Mouse (Mus musculus): Measurements from ENCODE around the gene Nudt13. TPM values are rescaled to one million over a fixed set of nuclear protein-coding genes. Genes with fewer than 3 reads are reported as not detected.

Gene Nudt13
- 10 to 100 TPM; 21.2 to 27.0 TPM for total RNA-seq (2021)
- long read RNA-seq, partial matches to known transcripts = 0 of 8 reads
- long read RNA-seq, other reads (novel, unspliced or antisense) = 7 of 8 reads

- peak; percentile 87 to 93 for DNase-seq (ENCODE audit: low spot score in 2 of 2)
Measured at GRCm38 (mm10) chr14:20294117-20294892, at the start of gene Nudt13. Nudt13 (plus strand) TSS chr14:20294697.

- no peak for DNase-seq (ENCODE audit: low spot score in 2 of 2)
Measured at GRCm38 (mm10) chr14:20245318-20245717, 49.2 kb upstream of the Nudt13 start.

- DNase-seq (ENCODE audit: low spot score in 2 of 2) = no peak
Measured at GRCm38 (mm10) chr14:20245861-20246260, 48.6 kb upstream of the Nudt13 start.

GRCm38 (mm10) chr14:20246811-20247266 is 47.7 kb upstream of the Nudt13 start:
- no peak for DNase-seq (ENCODE audit: low spot score in 2 of 2)

- DNase-seq (ENCODE audit: low spot score in 2 of 2) = no peak
Measured at GRCm38 (mm10) chr14:20248001-20248400, 46.5 kb upstream of the Nudt13 start.

- DNase-seq (ENCODE audit: low spot score in 2 of 2) = peak; percentile 26 to 52
Measured at GRCm38 (mm10) chr14:20250237-20251171, 44.0 kb upstream of the Nudt13 start.

- peak; percentile 69 to 88 for DNase-seq (ENCODE audit: low spot score in 2 of 2)
Measured at GRCm38 (mm10) chr14:20258185-20259113, 36.0 kb upstream of the Nudt13 start.

GRCm38 (mm10) chr14:20262346-20262745 is 32.2 kb upstream of the Nudt13 start:
- DNase-seq (ENCODE audit: low spot score in 2 of 2) = no peak

GRCm38 (mm10) chr14:20268421-20268820 is 26.1 kb upstream of the Nudt13 start:
- peak; percentile 45 to 78 for DNase-seq (ENCODE audit: low spot score in 2 of 2)

GRCm38 (mm10) chr14:20269082-20269809 is 25.3 kb upstream of the Nudt13 start, which contains the start of gene Kcnk16:
Kcnk16 (minus strand) TSS chr14:20269199.
- DNase-seq (ENCODE audit: low spot score in 2 of 2) = no peak

GRCm38 (mm10) chr14:20291391-20291790 is 3.1 kb upstream of the Nudt13 start:
- DNase-seq (ENCODE audit: low spot score in 2 of 2) = no peak

- DNase-seq (ENCODE audit: low spot score in 2 of 2) = peak in 1 of 2 experiments; percentile 16
Measured at GRCm38 (mm10) chr14:20294947-20295346, 450 bp downstream of the Nudt13 start.

- no peak for DNase-seq (ENCODE audit: low spot score in 2 of 2)
Measured at GRCm38 (mm10) chr14:20297616-20298015, 3.1 kb downstream of the Nudt13 start.

- DNase-seq (ENCODE audit: low spot score in 2 of 2) = peak in 1 of 2 experiments; percentile 25
Measured at GRCm38 (mm10) chr14:20298131-20298530, 3.6 kb downstream of the Nudt13 start.

GRCm38 (mm10) chr14:20305085-20305484 is 10.6 kb downstream of the Nudt13 start:
- peak in 1 of 2 experiments; percentile 22 for DNase-seq (ENCODE audit: low spot score in 2 of 2)

- DNase-seq (ENCODE audit: low spot score in 2 of 2) = no peak
Measured at GRCm38 (mm10) chr14:20315137-20315536, 20.6 kb downstream of the Nudt13 start.

GRCm38 (mm10) chr14:20319420-20319819 is 24.9 kb downstream of the Nudt13 start:
- peak; percentile 25 to 26 for DNase-seq (ENCODE audit: low spot score in 2 of 2)

- DNase-seq (ENCODE audit: low spot score in 2 of 2) = no peak
Measured at GRCm38 (mm10) chr14:20324196-20324595, 29.7 kb downstream of the Nudt13 start.

GRCm38 (mm10) chr14:20328474-20328873 is 34.0 kb downstream of the Nudt13 start:
- DNase-seq (ENCODE audit: low spot score in 2 of 2) = no peak

- no peak for DNase-seq (ENCODE audit: low spot score in 2 of 2)
Measured at GRCm38 (mm10) chr14:20331316-20331715, 36.8 kb downstream of the Nudt13 start.
